Mouse (Mus musculus): ENCODE data around the gene Rit1. TPM values are rescaled to one million over a fixed set of nuclear protein-coding genes. Genes with fewer than 3 reads are reported as not detected.
"Not testable (repeated sequence)": the region's sequence is repeated elsewhere in the genome, so short reads cannot be mapped to it uniquely, and the experiment has no call there.

Rit1 gene
- polyA plus RNA-seq, 1 experiment from 2014 or later, result 57.4 TPM

DNA sequence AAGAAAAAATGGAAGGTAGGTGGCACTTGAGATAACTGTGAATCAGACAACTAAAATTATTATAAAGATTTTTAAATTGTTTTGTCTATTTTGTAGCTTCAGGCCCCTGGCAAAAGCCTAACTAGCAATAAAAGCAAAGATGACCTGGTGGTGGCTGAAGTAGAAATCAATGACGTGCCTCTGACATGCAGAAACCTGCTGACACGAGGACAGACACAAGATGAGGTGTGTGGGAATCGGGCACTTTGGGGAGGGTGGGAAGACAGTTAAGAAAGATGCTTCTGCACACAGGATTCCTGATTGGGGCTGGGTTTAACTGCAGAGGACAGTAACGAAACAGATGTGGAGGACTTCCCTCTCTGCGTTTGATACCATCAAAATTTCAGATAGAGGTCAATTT, 27.6 kb upstream of the Rit1 start:
- DNase-seq, result no peak
- Histone ChIP-seq H3K27ac (replicated peaks; ENCODE audit: low read depth, low read length) (no peak overlapping the region), H3K4me2 (ENCODE audit: low read length) (no peak overlapping the region), H3K36me3 (ENCODE audit: control insufficient read depth, insufficient read depth, low read length) (peaks cover 59% of the 10 kb centered on the region), H3K4me3 (replicated peaks; ENCODE audit: low read depth, low read length) (no peak overlapping the region), H3K9ac (replicated peaks; ENCODE audit: low read length) (no peak overlapping the region), H3K4me1 (ENCODE audit: control insufficient read depth, insufficient read depth, low read length) (peaks cover 17% of the 10 kb centered on the region), H3K9me3 (ENCODE audit: control insufficient read depth, low read length) (no peaks in the 10 kb centered on the region), H3K27me3 (ENCODE audit: control insufficient read depth, insufficient read depth, low read length) (no peaks in the 10 kb centered on the region)
- ATAC-seq (ENCODE audit: low FRiP score, low TSS enrichment), result no peak
- WGBS, result 92% methylated on average over 5 of the region's 5 CpGs

- no peaks in the 10 kb centered on the region for H3K27me3 ChIP-seq (ENCODE audit: control insufficient read depth, insufficient read depth, low read length)
- H3K36me3 ChIP-seq (ENCODE audit: control insufficient read depth, insufficient read depth, low read length), result peaks cover 96% of the 10 kb centered on the region
- no peak for DNase-seq
- H3K4me2 ChIP-seq (ENCODE audit: low read length), result no peak overlapping the region
- no peaks in the 10 kb centered on the region for H3K4me1 ChIP-seq (ENCODE audit: control insufficient read depth, insufficient read depth, low read length)
- H3K4me3 ChIP-seq (replicated peaks; ENCODE audit: low read depth, low read length), result no peak overlapping the region
- no peak overlapping the region for H3K9ac ChIP-seq (replicated peaks; ENCODE audit: low read length)
- H3K27ac ChIP-seq (replicated peaks; ENCODE audit: low read depth, low read length), result no peak overlapping the region
- ATAC-seq (ENCODE audit: low FRiP score, low TSS enrichment), result no peak
- no peaks in the 10 kb centered on the region for H3K9me3 ChIP-seq (ENCODE audit: control insufficient read depth, low read length)
These were observed 21.1 kb upstream of the Rit1 start for GRCm38 (mm10) chr3:88695545-88695944.

DNA sequence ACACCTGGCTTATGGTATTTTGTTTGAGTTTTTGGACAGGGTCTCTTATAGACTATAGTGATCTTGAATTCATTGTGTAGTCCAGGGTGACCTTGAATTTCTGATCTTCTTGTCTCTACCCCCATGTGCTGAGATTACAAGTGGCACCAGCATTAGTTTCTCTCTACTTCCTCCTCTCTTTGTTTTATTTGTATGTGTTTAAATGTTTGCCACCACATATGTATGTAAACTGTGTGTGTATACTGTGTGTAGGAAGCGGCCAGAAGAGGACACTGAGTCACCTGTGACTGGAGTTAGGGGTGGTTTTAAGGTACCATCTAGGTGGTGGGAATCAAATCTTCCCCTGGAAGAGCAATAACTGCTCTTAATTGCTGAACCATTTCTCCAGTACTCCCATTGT, 18.6 kb upstream of the Rit1 start:
- ATAC-seq (ENCODE audit: low FRiP score, low TSS enrichment) (no peak), DNase-seq (no peak)
- no peak overlapping the region for H3K4me2 ChIP-seq (ENCODE audit: low read length)
- H3K27me3 ChIP-seq (ENCODE audit: control insufficient read depth, insufficient read depth, low read length), result no peaks in the 10 kb centered on the region
- no peaks in the 10 kb centered on the region for H3K4me1 ChIP-seq (ENCODE audit: control insufficient read depth, insufficient read depth, low read length)
- H3K4me3 ChIP-seq (replicated peaks; ENCODE audit: low read depth, low read length), result no peak overlapping the region
- H3K9me3 ChIP-seq (ENCODE audit: control insufficient read depth, low read length), result no peaks in the 10 kb centered on the region
- WGBS, result 94% methylated on average over 1 of the region's 1 CpGs
- peaks cover 96% of the 10 kb centered on the region for H3K36me3 ChIP-seq (ENCODE audit: control insufficient read depth, insufficient read depth, low read length)
- H3K9ac ChIP-seq (replicated peaks; ENCODE audit: low read length), result no peak overlapping the region
- H3K27ac ChIP-seq (replicated peaks; ENCODE audit: low read depth, low read length), result no peak overlapping the region

- DNase-seq (no peak), ATAC-seq (ENCODE audit: low FRiP score, low TSS enrichment) (no peak)
- H3K4me3 ChIP-seq (replicated peaks; ENCODE audit: low read depth, low read length), result no peak overlapping the region
- H3K27me3 ChIP-seq (ENCODE audit: control insufficient read depth, insufficient read depth, low read length), result no peaks in the 10 kb centered on the region
- 95% methylated on average over 6 of the region's 6 CpGs for WGBS
- H3K4me2 ChIP-seq (ENCODE audit: low read length), result no peak overlapping the region
- H3K9ac ChIP-seq (replicated peaks; ENCODE audit: low read length), result no peak overlapping the region
- H3K9me3 ChIP-seq (ENCODE audit: control insufficient read depth, low read length), result no peaks in the 10 kb centered on the region
- no peak overlapping the region for H3K27ac ChIP-seq (replicated peaks; ENCODE audit: low read depth, low read length)
- H3K36me3 ChIP-seq (ENCODE audit: control insufficient read depth, insufficient read depth, low read length), result peaks cover 97% of the 10 kb centered on the region
- H3K4me1 ChIP-seq (ENCODE audit: control insufficient read depth, insufficient read depth, low read length), result no peaks in the 10 kb centered on the region
These were observed 17.8 kb upstream of the Rit1 start for GRCm38 (mm10) chr3:88698834-88699233.

- peaks cover 97% of the 10 kb centered on the region for H3K36me3 ChIP-seq (ENCODE audit: control insufficient read depth, insufficient read depth, low read length)
- no peaks in the 10 kb centered on the region for H3K4me1 ChIP-seq (ENCODE audit: control insufficient read depth, insufficient read depth, low read length)
- no peak overlapping the region for H3K27ac ChIP-seq (replicated peaks; ENCODE audit: low read depth, low read length)
- no peaks in the 10 kb centered on the region for H3K27me3 ChIP-seq (ENCODE audit: control insufficient read depth, insufficient read depth, low read length)
- 94% methylated on average over 3 of the region's 3 CpGs for WGBS
- no peak overlapping the region for H3K4me3 ChIP-seq (replicated peaks; ENCODE audit: low read depth, low read length)
- H3K4me2 ChIP-seq (ENCODE audit: low read length), result no peak overlapping the region
- ATAC-seq (ENCODE audit: low FRiP score, low TSS enrichment) (no peak), DNase-seq (no peak)
- no peaks in the 10 kb centered on the region for H3K9me3 ChIP-seq (ENCODE audit: control insufficient read depth, low read length)
- H3K9ac ChIP-seq (replicated peaks; ENCODE audit: low read length), result no peak overlapping the region
These were observed 16.4 kb upstream of the Rit1 start for GRCm38 (mm10) chr3:88700247-88700646.

GRCm38 (mm10) chr3:88701222-88701621, 15.4 kb upstream of the Rit1 start:
- Histone ChIP-seq H3K27ac (replicated peaks; ENCODE audit: low read depth, low read length) (no peak overlapping the region), H3K9me3 (ENCODE audit: control insufficient read depth, low read length) (no peaks in the 10 kb centered on the region), H3K4me3 (replicated peaks; ENCODE audit: low read depth, low read length) (no peak overlapping the region), H3K9ac (replicated peaks; ENCODE audit: low read length) (no peak overlapping the region), H3K4me2 (ENCODE audit: low read length) (no peak overlapping the region), H3K4me1 (ENCODE audit: control insufficient read depth, insufficient read depth, low read length) (no peaks in the 10 kb centered on the region), H3K27me3 (ENCODE audit: control insufficient read depth, insufficient read depth, low read length) (no peaks in the 10 kb centered on the region), H3K36me3 (ENCODE audit: control insufficient read depth, insufficient read depth, low read length) (peaks cover 97% of the 10 kb centered on the region)
- ATAC-seq (ENCODE audit: low FRiP score, low TSS enrichment), result no peak
- 87% methylated on average over 3 of the region's 3 CpGs for WGBS
- DNase-seq, result no peak

- Histone ChIP-seq H3K4me1 (ENCODE audit: control insufficient read depth, insufficient read depth, low read length) (peaks cover 15% of the 10 kb centered on the region; the same call in 1 of the 2 replicates), H3K36me3 (ENCODE audit: control insufficient read depth, insufficient read depth, low read length) (peaks cover 54% of the 10 kb centered on the region), H3K27ac (replicated peaks; ENCODE audit: low read depth, low read length) (no peak overlapping the region), H3K9me3 (ENCODE audit: control insufficient read depth, low read length) (no peaks in the 10 kb centered on the region), H3K4me3 (replicated peaks; ENCODE audit: low read depth, low read length) (no peak overlapping the region), H3K9ac (replicated peaks; ENCODE audit: low read length) (no peak overlapping the region), H3K27me3 (ENCODE audit: control insufficient read depth, insufficient read depth, low read length) (no peaks in the 10 kb centered on the region), H3K4me2 (ENCODE audit: low read length) (no peak overlapping the region)
- DNase-seq, result no peak
- ATAC-seq (ENCODE audit: low FRiP score, low TSS enrichment), result no peak
- 96% methylated on average over 4 of the region's 4 CpGs for WGBS
These were observed 2.9 kb upstream of the Rit1 start for GRCm38 (mm10) chr3:88713709-88714108.

- Histone ChIP-seq H3K4me1 (ENCODE audit: control insufficient read depth, insufficient read depth, low read length) (peaks cover 21% of the 10 kb centered on the region), H3K4me2 (ENCODE audit: low read length) (no peak overlapping the region), H3K27me3 (ENCODE audit: control insufficient read depth, insufficient read depth, low read length) (no peaks in the 10 kb centered on the region), H3K36me3 (ENCODE audit: control insufficient read depth, insufficient read depth, low read length) (peaks cover 44% of the 10 kb centered on the region), H3K4me3 (replicated peaks; ENCODE audit: low read depth, low read length) (no peak overlapping the region), H3K27ac (replicated peaks; ENCODE audit: low read depth, low read length) (no peak overlapping the region), H3K9ac (replicated peaks; ENCODE audit: low read length) (no peak overlapping the region), H3K9me3 (ENCODE audit: control insufficient read depth, low read length) (no peaks in the 10 kb centered on the region)
- whole genome bisulfite sequencing, result 82% methylated on average over 2 of the region's 2 CpGs
- DNase-seq (no peak), ATAC-seq (ENCODE audit: low FRiP score, low TSS enrichment) (no peak)
These were observed 1.9 kb upstream of the Rit1 start for GRCm38 (mm10) chr3:88714725-88715124.

GRCm38 (mm10) chr3:88715716-88716115, 922 bp upstream of the Rit1 start:
- not testable (repeated sequence) for H3K9ac ChIP-seq (replicated peaks; ENCODE audit: low read length); H3K4me2 ChIP-seq (ENCODE audit: low read length); DNase-seq; H3K27me3 ChIP-seq (ENCODE audit: control insufficient read depth, insufficient read depth, low read length); H3K27ac ChIP-seq (replicated peaks; ENCODE audit: low read depth, low read length); ATAC-seq (ENCODE audit: low FRiP score, low TSS enrichment); H3K9me3 ChIP-seq (ENCODE audit: control insufficient read depth, low read length); H3K4me3 ChIP-seq (replicated peaks; ENCODE audit: low read depth, low read length)
- WGBS, result 95% methylated on average over 5 of the region's 5 CpGs
- H3K36me3 ChIP-seq (ENCODE audit: control insufficient read depth, insufficient read depth, low read length), result peaks cover 40% of the 10 kb centered on the region
- H3K4me1 ChIP-seq (ENCODE audit: control insufficient read depth, insufficient read depth, low read length), result peaks cover 21% of the 10 kb centered on the region

Data from midbrain, embryonic 14.5 days (tissue).